Mouse (Mus musculus): ENCODE data around the gene Senp1.

Gene Senp1

GRCm38 (mm10) chr15:98003822-98004739 is 89.5 kb downstream of the Senp1 start, which contains the start of gene Col2a1:
Gene Col2a1, minus strand, starts transcription at chr15:98004695.
- in situ Hi-C loops (cut with MboI; ENCODE audit: low sequenced_read_pairs) = no loop called here

- in situ Hi-C loops (cut with MboI; ENCODE audit: low sequenced_read_pairs) = no loop called here
Observed at GRCm38 (mm10) chr15:98002991-98003821, 90.3 kb downstream of the Senp1 start.

GRCm38 (mm10) chr15:98002113-98002990 is 91.2 kb downstream of the Senp1 start:
- in situ Hi-C loops (cut with MboI; ENCODE audit: low sequenced_read_pairs) = no loop called here

GRCm38 (mm10) chr15:98001321-98002112 is 92.0 kb downstream of the Senp1 start:
- in situ Hi-C loops (cut with MboI; ENCODE audit: low sequenced_read_pairs) = no loop called here

GRCm38 (mm10) chr15:97999991-98000390 is 93.6 kb downstream of the Senp1 start:
- in situ Hi-C loops (cut with MboI; ENCODE audit: low sequenced_read_pairs) = no loop called here

- in situ Hi-C loops (cut with MboI; ENCODE audit: low sequenced_read_pairs) = no loop called here
Observed at GRCm38 (mm10) chr15:97999546-97999945, 94.0 kb downstream of the Senp1 start.

GRCm38 (mm10) chr15:97996716-97997256 is 96.8 kb downstream of the Senp1 start:
- in situ Hi-C loops (cut with MboI; ENCODE audit: low sequenced_read_pairs) = no loop called here

- in situ Hi-C loops (cut with MboI; ENCODE audit: low sequenced_read_pairs) = no loop called here
Observed at GRCm38 (mm10) chr15:97992712-97993286, 100.7 kb downstream of the Senp1 start.

- in situ Hi-C loops (cut with MboI; ENCODE audit: low sequenced_read_pairs) = no loop called here
Observed at GRCm38 (mm10) chr15:97992027-97992711, 101.4 kb downstream of the Senp1 start.

GRCm38 (mm10) chr15:97991285-97991895 is 102.2 kb downstream of the Senp1 start:
- in situ Hi-C loops (cut with MboI; ENCODE audit: low sequenced_read_pairs) = no loop called here

- in situ Hi-C loops (cut with MboI; ENCODE audit: low sequenced_read_pairs) = no loop called here
Observed at GRCm38 (mm10) chr15:97990721-97991120, 102.8 kb downstream of the Senp1 start.

- in situ Hi-C loops (cut with MboI; ENCODE audit: low sequenced_read_pairs) = no loop called here
Observed at GRCm38 (mm10) chr15:97990124-97990523, 103.4 kb downstream of the Senp1 start.

- in situ Hi-C loops (cut with MboI; ENCODE audit: low sequenced_read_pairs) = no loop called here
Observed at GRCm38 (mm10) chr15:97989544-97989943, 104.0 kb downstream of the Senp1 start.

All from CH12F3 (cell line).